Mouse (Mus musculus): Measurements from ENCODE around the gene Acss2. TPM values are rescaled to one million over a fixed set of nuclear protein-coding genes. Genes with fewer than 3 reads are reported as not detected.

Gene Acss2
- total RNA-seq, 2 experiments from 2014 or later, result 62.6 to 70.8 TPM

- peak; percentile 79 to 82 for DNase-seq (ENCODE audit: low spot score in 2 of 2)
- TF ChIP-seq CTCF (conservative IDR thresholded peaks at IDR 0.05), result peak; percentile 75
- Histone ChIP-seq H3K4me3 (no peak overlapping the region), H3K27ac (peak overlapping the region; percentile 89)
Observed at GRCm38 (mm10) chr2:155606360-155606759, 88.6 kb downstream of the Acss2 start.

GRCm38 (mm10) chr2:155610978-155611377, 93.2 kb downstream of the Acss2 start, which contains the start of gene Myh7b:
Gene Myh7b (plus strand): TSS chr2:155611212.
- Histone ChIP-seq H3K4me3 (no peak within 1 kb of the TSS), H3K27ac (no peak within 1 kb of the TSS)
- TF ChIP-seq CTCF (conservative IDR thresholded peaks at IDR 0.05), result no peak
- DNase-seq (ENCODE audit: low spot score in 2 of 2), result no peak

- DNase-seq (ENCODE audit: low spot score in 2 of 2), result no peak
- Histone ChIP-seq H3K27ac (no peak overlapping the region), H3K4me3 (no peak overlapping the region)
- no peak for TF ChIP-seq CTCF (conservative IDR thresholded peaks at IDR 0.05)
Observed at GRCm38 (mm10) chr2:155611834-155612550, 94.2 kb downstream of the Acss2 start.

GRCm38 (mm10) chr2:155613326-155613755, 95.6 kb downstream of the Acss2 start:
- peak overlapping the region; percentile 43 for H3K4me3 ChIP-seq
- DNase-seq (ENCODE audit: low spot score in 2 of 2), result no peak

GRCm38 (mm10) chr2:155613953-155614352, 96.2 kb downstream of the Acss2 start:
- no peak overlapping the region; the same call in 1 of the 2 replicates for H3K4me3 ChIP-seq
- no peak overlapping the region for H3K27ac ChIP-seq
- no peak for DNase-seq (ENCODE audit: low spot score in 2 of 2)
- TF ChIP-seq CTCF (conservative IDR thresholded peaks at IDR 0.05), result no peak

More at GRCm38 (mm10) chr2:155613326-155613755, 95.6 kb downstream of the Acss2 start:
- no peak for TF ChIP-seq CTCF (conservative IDR thresholded peaks at IDR 0.05)
- no peak overlapping the region for H3K27ac ChIP-seq

GRCm38 (mm10) chr2:155616971-155617370, 99.2 kb downstream of the Acss2 start:
- no peak overlapping the region for H3K4me3 ChIP-seq
- no peak for TF ChIP-seq CTCF (conservative IDR thresholded peaks at IDR 0.05)
- no peak overlapping the region for H3K27ac ChIP-seq
- no peak for DNase-seq (ENCODE audit: low spot score in 2 of 2)

- peak; percentile 90 to 94 for DNase-seq (ENCODE audit: low spot score in 2 of 2)
- no peak overlapping the region for H3K27ac ChIP-seq
Observed at GRCm38 (mm10) chr2:155619817-155620216, 102.1 kb downstream of the Acss2 start.

GRCm38 (mm10) chr2:155622606-155623005, 104.9 kb downstream of the Acss2 start:
- DNase-seq (ENCODE audit: low spot score in 2 of 2), result no peak
- no peak for TF ChIP-seq CTCF (conservative IDR thresholded peaks at IDR 0.05)
- no peak overlapping the region for H3K4me3 ChIP-seq
- no peak overlapping the region for H3K27ac ChIP-seq

More at GRCm38 (mm10) chr2:155619817-155620216, 102.1 kb downstream of the Acss2 start:
- TF ChIP-seq CTCF (conservative IDR thresholded peaks at IDR 0.05), result peak; percentile 96
- H3K4me3 ChIP-seq, result no peak overlapping the region

- DNase-seq (ENCODE audit: low spot score in 2 of 2), result no peak
- TF ChIP-seq CTCF (conservative IDR thresholded peaks at IDR 0.05), result no peak
Observed at GRCm38 (mm10) chr2:155623996-155624395, 106.2 kb downstream of the Acss2 start.

GRCm38 (mm10) chr2:155624730-155625129, 107.0 kb downstream of the Acss2 start:
- Histone ChIP-seq H3K27ac (no peak overlapping the region), H3K4me3 (no peak overlapping the region)
- no peak for DNase-seq (ENCODE audit: low spot score in 2 of 2)
- TF ChIP-seq CTCF (conservative IDR thresholded peaks at IDR 0.05), result peak; percentile 84

More at GRCm38 (mm10) chr2:155623996-155624395, 106.2 kb downstream of the Acss2 start:
- Histone ChIP-seq H3K4me3 (no peak overlapping the region), H3K27ac (no peak overlapping the region)

GRCm38 (mm10) chr2:155626277-155626676, 108.5 kb downstream of the Acss2 start:
- Histone ChIP-seq H3K4me3 (no peak overlapping the region), H3K27ac (no peak overlapping the region)
- TF ChIP-seq CTCF (conservative IDR thresholded peaks at IDR 0.05), result no peak
- DNase-seq (ENCODE audit: low spot score in 2 of 2), result no peak

- H3K27ac ChIP-seq, result no peak overlapping the region
- peak; percentile 99 for TF ChIP-seq CTCF (conservative IDR thresholded peaks at IDR 0.05)
- H3K4me3 ChIP-seq, result no peak overlapping the region
- DNase-seq (ENCODE audit: low spot score in 2 of 2), result peak; percentile 70 to 83
Observed at GRCm38 (mm10) chr2:155627030-155627738, 109.4 kb downstream of the Acss2 start.

GRCm38 (mm10) chr2:155628112-155628511, 110.4 kb downstream of the Acss2 start:
- H3K27ac ChIP-seq, result no peak overlapping the region
- DNase-seq (ENCODE audit: low spot score in 2 of 2), result no peak
- no peak for TF ChIP-seq CTCF (conservative IDR thresholded peaks at IDR 0.05)
- H3K4me3 ChIP-seq, result no peak overlapping the region
